10 mouse cellular contexts compared by ENCODE assay signal in the genomic region with DNA sequence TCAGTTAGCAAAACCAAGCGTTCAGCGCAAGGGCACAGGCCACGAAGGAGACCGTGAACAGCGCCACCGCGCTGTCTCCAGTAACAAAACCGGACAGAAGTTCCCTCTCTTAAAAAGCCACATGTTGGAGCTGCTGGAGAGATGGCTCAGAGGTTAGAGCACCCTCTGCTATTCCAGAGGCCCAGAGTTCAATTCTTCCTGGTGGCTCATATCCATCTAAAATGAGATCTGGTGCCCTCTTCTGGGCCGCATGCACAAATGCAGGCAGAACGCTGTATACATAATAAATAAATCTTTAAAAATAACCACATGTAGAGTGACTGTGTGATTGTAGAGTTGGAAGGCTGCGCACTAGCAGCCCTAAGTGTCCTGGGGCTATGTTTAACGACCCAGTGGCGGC. TPM values are rescaled to one million over a fixed set of nuclear protein-coding genes. Genes with fewer than 3 reads are reported as not detected.
DNase-seq lines count a peak whose midpoint lies in the region; ATAC-seq and TF ChIP-seq lines count a peak whose summit lies in the region.
"Had no signal": no experiment of that assay in that cellular context is flagged by ENCODE, and none has a peak within 500 bp of the region (broad histone marks: within the 10 kb centered on the region; RNA-seq: fewer than 3 reads in every experiment).

No protein-coding gene starts in this region.

- TF ChIP-seq POLR2A in thymus, adult 2 months (IDR thresholded peaks at IDR 0.05; ENCODE audit: control insufficient read depth, extremely low read depth, insufficient read depth, low read length, poor library complexity), result no peak

- peak; percentile 23 to 46 for DNase-seq in heart, postnatal 14 days
- DNase-seq in heart, adult 11 months, result no peak
- DNase-seq in thymus, adult 2 months, result peak; percentile 40
- no peak for DNase-seq in thymus, postnatal 36 days
- DNase-seq in adrenal gland, postnatal 10 days, result no peak
- DNase-seq in urinary bladder, postnatal 25 days (ENCODE audit: low spot score), result no peak
- DNase-seq in natural killer cell, adult 2 months (ENCODE audit: low spot score in 2 of 2), result no peak
- DNase-seq: kidney, adult 11 months had no signal

- H3K27me3 ChIP-seq in thymus, adult 2 months (ENCODE audit: control insufficient read depth, insufficient read depth, low read length), result no peaks in the 10 kb centered on the region

- ATAC-seq in hematopoietic stem cell, adult 5-6 weeks (replicated peaks in 1 of 2; ENCODE audit: insufficient read depth in 1 of 2, low FRiP score in 2 of 2, low TSS enrichment in 1 of 2, low read depth in 1 of 2, poor library complexity in 2 of 2, severe bottlenecking in 2 of 2), result peak; percentile 22 to 38; a peak in 1 of 4 replicates

- peak; percentile 27; the same call in 1 of the 2 replicates for TF ChIP-seq CTCF in thymus, adult 2 months (IDR thresholded peaks at IDR 0.05; ENCODE audit: borderline replicate concordance, control insufficient read depth, extremely low read depth, insufficient read depth, low read length, poor library complexity)

- H3K4me3 ChIP-seq in thymus, adult 2 months (ENCODE audit: control insufficient read depth, insufficient read depth, low read length), result no peak overlapping the region

- peaks cover 13% of the 10 kb centered on the region for H3K4me1 ChIP-seq in thymus, adult 2 months (replicated peaks; ENCODE audit: control insufficient read depth, insufficient read depth, low read length)

- WGBS in thymus, adult 2 months, result 58% methylated on average over 13 of the region's 13 CpGs

- no peaks in the 10 kb centered on the region for H3K36me3 ChIP-seq in thymus, adult 2 months (ENCODE audit: control insufficient read depth, insufficient read depth, low read length)

- no peak overlapping the region for H3K27ac ChIP-seq in thymus, adult 2 months (ENCODE audit: control insufficient read depth, insufficient read depth, low read length)
- H3K27ac ChIP-seq: macrophage had no signal

- intact Hi-C loops in heart, postnatal 14 days (cut with DNase I), result loop anchor here (5.0 kb wide), 1 partner anchor 82 kb away; no protein-coding TSS in a partner anchor

RNA-seq across cellular contexts. Expression of gene Tdgf1, which starts 1.7 kb away (rescaled TPM):
- total RNA-seq in heart, postnatal 14 days (2021), result under 1 TPM in 1 of 2 experiments, not detected in 1; 0.10 TPM
- 0.47 and 0.66 TPM in 2 replicates for polyA plus RNA-seq in thymus, adult 2 months (2012; rRNA removed)
- total RNA-seq in hematopoietic stem cell, adult 5-6 weeks (2017), result not detected in 2 replicates
- not detected for total RNA-seq in adrenal gland, postnatal 10 days (2021)
- polyA plus RNA-seq: macrophage had no signal

RNA-seq across cellular contexts. Expression of gene Lrrc2, which starts 7.1 kb away (rescaled TPM):
- 10 to 100 TPM; 68.5 to 71.5 TPM for total RNA-seq in heart, postnatal 14 days (2021)
- 0.03 and 1.1 TPM in 2 replicates for polyA plus RNA-seq in thymus, adult 2 months (2012; rRNA removed)
- 0.50 TPM in 1 of 2 replicates, not detected in the other for total RNA-seq in hematopoietic stem cell, adult 5-6 weeks (2017)
- 1 to 10 TPM; 2.2 to 5.4 TPM for total RNA-seq in adrenal gland, postnatal 10 days (2021)
- polyA plus RNA-seq: macrophage had no signal

RNA-seq across cellular contexts. Expression of gene Fam240a, which starts 27.6 kb away (rescaled TPM):
- not detected for total RNA-seq in heart, postnatal 14 days (2021)
- 0.74 and 1.7 TPM in 2 replicates for polyA plus RNA-seq in thymus, adult 2 months (2012; rRNA removed)
- total RNA-seq in hematopoietic stem cell, adult 5-6 weeks (2017), result not detected in 2 replicates
- not detected for total RNA-seq in adrenal gland, postnatal 10 days (2021)
- polyA plus RNA-seq: macrophage had no signal

RNA-seq across cellular contexts. Expression of gene Rtp3, which starts 46.1 kb away (rescaled TPM):
- 1 to 10 TPM; 3.0 to 5.2 TPM for total RNA-seq in heart, postnatal 14 days (2021)
- 0.57 and 1.1 TPM in 2 replicates for polyA plus RNA-seq in thymus, adult 2 months (2012; rRNA removed)
- total RNA-seq in hematopoietic stem cell, adult 5-6 weeks (2017), result not detected in 2 replicates
- 10 to 100 TPM in 1 of 2 experiments, 1 to 10 TPM in 1; 7.5 to 10.3 TPM for total RNA-seq in adrenal gland, postnatal 10 days (2021)
- polyA plus RNA-seq: macrophage had no signal

Comparison
In these comparisons a context has a peak if more than half of its experiments do, and no peak if none do; other contexts are left out.
1. DNase-seq: peak in heart, postnatal 14 days (2 of 2) and thymus, adult 2 months (single experiment); none in heart, adult 11 months (single experiment), thymus, postnatal 36 days (0 of 2), adrenal gland, postnatal 10 days (single experiment), urinary bladder, postnatal 25 days (single experiment) and natural killer cell, adult 2 months (0 of 2).
2. RNA of gene Lrrc2, which starts 7.1 kb away (total RNA-seq): 68.5 to 71.5 TPM in heart, postnatal 14 days; 2.2 to 5.4 TPM in adrenal gland, postnatal 10 days and 0.50 TPM in hematopoietic stem cell, adult 5-6 weeks; every median in the first group is over 10 times any median in the second.